Mouse (Mus musculus) embryonic facial prominence, embryonic 11.5 days (tissue): ENCODE results near the gene Oaz1. TPM values are rescaled to one million over a fixed set of nuclear protein-coding genes. Genes with fewer than 3 reads are reported as not detected.

Experiments
- ATAC-seq: fragments of 200-750 bp; cut with Nextera tagmentation; replicated peaks from 2 replicates; pipeline ENCODE4 v1.8.0; 2017; ENCODE audit warnings: low read depth; ENCODE audit not compliant: insufficient number of reproducible peaks, low FRiP score, low TSS enrichment
- DNase-seq: peaks from one replicate; pipeline ENCODE4 v3.0.0-alpha.2; 2015; ENCODE audit warnings: low spot score
- H3K27ac ChIP-seq: fragments of 300-500 bp; sonication (generic); replicated peaks from 2 replicates; pipeline ENCODE4 v1.5.1; 2014; ENCODE audit warnings: mild to moderate bottlenecking, low read depth, low read length, control low read depth
- H3K27me3 ChIP-seq: fragments of 300-500 bp; sonication (generic); 2 replicates; pipeline ENCODE4 v1.6.1; 2014; ENCODE audit warnings: mild to moderate bottlenecking, low read length, moderate library complexity, mixed read lengths; ENCODE audit not compliant: control insufficient read depth, insufficient read depth
- H3K36me3 ChIP-seq: fragments of 300-500 bp; sonication (generic); replicated peaks from 2 replicates; pipeline ENCODE4 v1.6.1; 2014; ENCODE audit warnings: low read depth, mild to moderate bottlenecking, low read length, moderate library complexity, mixed read lengths; ENCODE audit not compliant: control insufficient read depth, insufficient read depth
- H3K4me1 ChIP-seq: fragments of 300-500 bp; sonication (generic); 2 replicates; pipeline ENCODE4 v1.6.1; 2014; ENCODE audit warnings: low read length, mixed read lengths; ENCODE audit not compliant: control insufficient read depth, insufficient read depth
- H3K4me2 ChIP-seq: fragments of 300-500 bp; sonication (generic); 2 replicates; pipeline ENCODE4 v1.6.1; 2014; ENCODE audit warnings: low read depth, mild to moderate bottlenecking, control low read depth, low read length, moderate library complexity
- H3K4me3 ChIP-seq: fragments of 300-500 bp; sonication (generic); 2 replicates; pipeline ENCODE4 v1.5.1; 2014; ENCODE audit warnings: low read depth, low read length, control low read depth
- H3K9ac ChIP-seq: fragments of 300-500 bp; sonication (generic); replicated peaks from 2 replicates; pipeline ENCODE4 v1.6.1; 2014; ENCODE audit warnings: mild to moderate bottlenecking, control low read depth, low read length
- H3K9me3 ChIP-seq: fragments of 300-500 bp; sonication (generic); replicated peaks from 2 replicates; pipeline ENCODE4 v1.6.1; 2016; ENCODE audit warnings: mild to moderate bottlenecking, low read length, inconsistent platforms, mixed read lengths; ENCODE audit not compliant: control insufficient read depth
- WGBS: fragments of 180-500 bp; shearing (Covaris S2); extraction: QIAGEN DNeasy Blood & Tissue Kit; methylation state at CpG from one replicate; pipeline ENCODE4 v1.1.7; 2014; 5-methylcytosine and 5-hydroxymethylcytosine counted together
- polyA plus RNA-seq: library from polyadenylated mRNA; unstranded; fragments of >200 nt; fragmentation: Nextera tagmentation; extraction: Ambion mirVana; gene quantifications from 2 replicates; pipeline ENCODE4 v1.2.1, GENCODE M21; 2014

Oaz1 gene
- polyA plus RNA-seq, 1 experiment from 2014 or later: 1,818 TPM

DNA sequence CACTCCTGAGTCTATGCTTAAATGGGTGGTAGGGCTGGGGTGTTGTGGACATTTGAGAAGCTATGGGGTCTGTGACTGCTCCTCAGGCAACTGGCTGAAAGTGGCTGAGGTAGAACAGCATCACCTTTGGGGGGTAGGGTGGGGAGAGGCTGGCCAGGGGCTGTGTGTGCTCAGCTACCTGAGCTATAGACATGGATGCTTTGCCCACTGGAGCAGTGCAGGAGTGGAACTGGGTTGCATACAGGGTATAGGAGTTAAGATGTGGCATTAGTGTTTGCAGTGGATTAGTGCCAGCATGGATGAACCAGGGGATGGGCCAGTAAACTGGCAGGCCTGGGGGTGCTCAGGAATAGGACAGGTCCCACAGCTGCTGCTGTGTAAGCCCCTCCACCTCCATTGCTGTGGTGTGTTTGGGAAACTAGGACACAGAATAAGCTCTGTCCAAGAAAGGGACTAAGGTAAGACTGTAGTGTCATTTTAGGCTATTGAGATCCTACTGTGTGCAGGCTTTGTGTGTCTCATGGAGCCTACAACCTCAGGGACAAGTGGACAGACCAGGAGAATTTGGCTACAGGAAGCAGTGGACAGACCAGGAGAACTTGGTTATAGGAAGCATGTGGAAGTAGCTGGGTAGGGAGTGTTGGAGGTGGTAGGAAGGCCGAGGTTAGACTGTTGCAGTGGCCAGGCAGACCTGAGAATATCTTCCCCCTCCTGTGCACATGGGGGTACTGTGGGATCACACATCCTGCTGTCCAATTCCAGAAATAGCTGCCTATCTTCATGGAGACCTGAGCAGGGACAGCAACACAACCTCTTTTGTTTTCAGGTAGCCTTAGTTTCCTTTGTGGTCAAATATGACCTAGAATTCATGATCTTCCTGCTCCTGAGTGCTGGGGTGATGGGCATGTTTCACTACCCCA, 3.2 kb downstream of the Oaz1 start:
- Histone ChIP-seq H3K4me1 (peaks cover 2% of the 10 kb centered on the region; the same call in 1 of the 2 replicates), H3K4me3 (no peak overlapping the region), H3K4me2 (no peak overlapping the region), H3K9ac (no peak overlapping the region), H3K9me3 (no peaks in the 10 kb centered on the region), H3K36me3 (peaks cover 5% of the 10 kb centered on the region), H3K27ac (no peak overlapping the region), H3K27me3 (peaks cover 6% of the 10 kb centered on the region)
- no peak for ATAC-seq
- no peak for DNase-seq
- whole genome bisulfite sequencing: 74% methylated on average over 1 of the region's 1 CpGs

DNA sequence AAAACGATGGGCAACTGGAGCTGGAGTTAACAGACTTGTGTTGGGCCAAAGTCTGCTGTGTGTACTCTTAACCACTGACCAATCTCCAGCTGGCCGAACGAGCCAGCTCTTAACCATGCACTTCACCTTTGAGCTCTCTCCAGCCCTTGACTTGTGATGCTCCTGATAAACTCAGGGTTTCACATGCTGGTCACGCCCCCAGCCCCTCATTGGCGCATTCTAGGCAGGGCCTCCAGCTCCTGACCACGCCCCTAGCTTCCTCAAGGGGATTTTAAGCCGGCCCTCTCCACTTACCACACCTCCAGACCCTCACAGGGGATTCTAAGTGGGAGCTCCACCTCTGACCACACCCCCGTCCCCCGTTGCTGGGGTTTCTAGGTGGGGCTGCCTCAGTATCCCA, 4.7 kb downstream of the Oaz1 start:
- DNase-seq (peak; percentile 82), ATAC-seq (no peak)
- no peak overlapping the region for H3K27ac ChIP-seq
- peaks cover 8% of the 10 kb centered on the region for H3K36me3 ChIP-seq
- no peak overlapping the region for H3K4me2 ChIP-seq
- no peaks in the 10 kb centered on the region for H3K9me3 ChIP-seq
- H3K4me1 ChIP-seq: peaks cover 4% of the 10 kb centered on the region; the same call in 1 of the 2 replicates
- peaks cover 21% of the 10 kb centered on the region for H3K27me3 ChIP-seq
- H3K4me3 ChIP-seq: no peak overlapping the region
- 2% methylated on average over 9 of the region's 9 CpGs for WGBS
- no peak overlapping the region for H3K9ac ChIP-seq

DNA sequence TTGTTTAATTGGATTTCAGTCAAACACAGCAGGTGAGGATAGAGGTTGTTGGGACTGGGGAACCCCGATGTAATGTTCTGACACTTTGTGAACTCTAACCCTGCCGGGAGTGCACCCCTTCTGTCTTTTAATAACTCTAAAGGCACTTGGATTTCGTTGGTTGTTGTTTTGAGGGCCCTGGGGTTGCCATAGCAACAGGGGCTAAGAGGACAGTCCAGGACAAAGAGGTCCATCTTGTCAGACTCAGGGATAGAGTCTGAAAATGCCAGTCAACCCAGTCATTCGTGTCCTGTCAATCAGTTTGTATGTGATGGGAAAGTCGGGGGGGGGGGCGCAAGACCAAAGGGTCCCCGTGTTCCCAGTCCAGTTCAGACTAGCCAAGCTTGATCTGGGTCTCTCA, 6.4 kb downstream of the Oaz1 start:
- peaks cover 4% of the 10 kb centered on the region; the same call in 1 of the 2 replicates for H3K4me1 ChIP-seq
- H3K27me3 ChIP-seq: peaks cover 27% of the 10 kb centered on the region
- no peak overlapping the region for H3K4me2 ChIP-seq
- H3K4me3 ChIP-seq: no peak overlapping the region
- H3K36me3 ChIP-seq: peaks cover 8% of the 10 kb centered on the region
- no peak overlapping the region for H3K27ac ChIP-seq
- DNase-seq: no peak
- 66% methylated on average over 7 of the region's 7 CpGs for WGBS
- no peak overlapping the region for H3K9ac ChIP-seq
- no peaks in the 10 kb centered on the region for H3K9me3 ChIP-seq
- ATAC-seq: no peak

DNA sequence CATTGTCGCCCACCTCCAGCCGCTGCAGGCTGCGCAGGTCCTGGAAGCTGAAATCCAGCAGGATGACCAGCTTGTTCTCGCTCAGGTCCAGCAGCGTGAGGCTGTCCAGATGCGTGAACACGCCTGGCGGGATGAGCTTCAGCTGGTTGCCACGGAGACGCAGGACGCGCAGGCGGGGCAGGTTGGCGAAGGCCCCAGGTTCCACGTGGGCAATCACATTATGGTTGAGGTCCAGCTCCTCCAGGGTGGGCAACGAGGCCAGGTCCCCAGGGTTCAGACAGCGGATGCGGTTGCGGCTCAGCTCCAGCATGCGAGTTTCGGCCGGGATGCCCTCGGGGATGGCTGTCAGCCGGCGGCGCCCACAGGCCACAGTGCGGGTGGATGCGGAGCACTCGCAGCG, 9.2 kb downstream of the Oaz1 start:
- DNase-seq (no peak), ATAC-seq (no peak)
- Histone ChIP-seq H3K27ac (no peak overlapping the region), H3K4me3 (no peak overlapping the region), H3K9ac (no peak overlapping the region), H3K4me1 (peaks cover 3% of the 10 kb centered on the region; the same call in 1 of the 2 replicates), H3K9me3 (no peaks in the 10 kb centered on the region), H3K27me3 (peaks cover 27% of the 10 kb centered on the region), H3K4me2 (no peak overlapping the region), H3K36me3 (0 out of 2 replicates have a peak, but pooled peaks cover 3% of the 10 kb centered on the region)
- WGBS: 55% methylated on average over 30 of the region's 30 CpGs

DNA sequence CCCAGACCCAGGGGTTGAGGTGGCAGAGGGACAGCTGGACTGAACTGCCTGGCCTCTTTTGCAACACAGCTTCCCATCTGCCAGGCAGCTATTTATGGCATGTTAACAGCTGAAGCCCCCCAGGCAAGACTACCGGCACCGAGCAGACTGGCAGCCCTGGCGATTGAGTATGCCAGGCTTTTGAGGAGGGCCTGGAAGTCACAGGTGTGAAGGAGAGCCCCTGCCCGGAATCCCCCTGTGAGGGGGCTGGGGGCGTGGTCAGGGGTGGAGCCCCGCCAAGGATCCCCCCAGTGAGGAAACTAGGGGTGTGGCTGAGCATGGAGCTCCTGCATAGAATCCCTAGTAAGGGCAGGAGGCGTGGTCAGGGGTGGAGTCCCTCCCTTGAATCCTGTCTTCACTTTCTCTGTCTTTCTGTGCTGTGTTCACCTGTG, 10.5 kb downstream of the Oaz1 start:
- peaks cover 27% of the 10 kb centered on the region for H3K27me3 ChIP-seq

DNA sequence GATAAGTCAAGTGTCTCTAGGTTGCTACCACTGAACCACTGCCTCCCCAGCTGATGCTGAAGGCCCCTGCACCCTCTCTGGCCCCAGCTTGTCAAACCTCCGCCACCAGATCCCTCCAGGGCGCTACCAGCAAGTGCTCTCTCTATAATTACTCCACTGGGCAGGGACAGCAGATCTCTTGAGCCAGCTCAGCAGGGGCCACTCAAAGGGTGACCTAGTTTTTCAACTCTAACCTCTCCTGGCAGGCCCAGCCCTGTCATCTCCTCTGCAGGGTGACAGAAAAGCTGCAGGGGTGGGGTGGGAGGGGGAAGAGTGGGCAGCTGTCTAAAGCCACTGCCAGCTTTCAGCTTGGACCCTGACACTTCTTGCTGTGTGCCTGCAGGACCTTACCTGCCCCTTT, 11.4 kb downstream of the Oaz1 start:
- H3K27me3 ChIP-seq: peaks cover 31% of the 10 kb centered on the region
- no peak for DNase-seq
- no peaks in the 10 kb centered on the region for H3K9me3 ChIP-seq
- no peak overlapping the region for H3K27ac ChIP-seq
- H3K4me2 ChIP-seq: no peak overlapping the region
- H3K36me3 ChIP-seq: 0 out of 2 replicates have a peak, but pooled peaks cover 3% of the 10 kb centered on the region
- WGBS: 16% methylated on average over 2 of the region's 2 CpGs
- no peak overlapping the region for H3K9ac ChIP-seq
- no peak overlapping the region for H3K4me3 ChIP-seq
- peaks cover 3% of the 10 kb centered on the region; the same call in 1 of the 2 replicates for H3K4me1 ChIP-seq
- ATAC-seq: no peak

More for the DNA sequence above, 10.5 kb downstream of the Oaz1 start:
- Histone ChIP-seq H3K36me3 (0 out of 2 replicates have a peak, but pooled peaks cover 3% of the 10 kb centered on the region), H3K4me3 (no peak overlapping the region), H3K4me1 (peaks cover 3% of the 10 kb centered on the region; the same call in 1 of the 2 replicates), H3K4me2 (no peak overlapping the region), H3K9me3 (no peaks in the 10 kb centered on the region), H3K27ac (no peak overlapping the region), H3K9ac (no peak overlapping the region)
- no peak for DNase-seq
- ATAC-seq: no peak
- WGBS: 49% methylated on average over 7 of the region's 7 CpGs

DNA sequence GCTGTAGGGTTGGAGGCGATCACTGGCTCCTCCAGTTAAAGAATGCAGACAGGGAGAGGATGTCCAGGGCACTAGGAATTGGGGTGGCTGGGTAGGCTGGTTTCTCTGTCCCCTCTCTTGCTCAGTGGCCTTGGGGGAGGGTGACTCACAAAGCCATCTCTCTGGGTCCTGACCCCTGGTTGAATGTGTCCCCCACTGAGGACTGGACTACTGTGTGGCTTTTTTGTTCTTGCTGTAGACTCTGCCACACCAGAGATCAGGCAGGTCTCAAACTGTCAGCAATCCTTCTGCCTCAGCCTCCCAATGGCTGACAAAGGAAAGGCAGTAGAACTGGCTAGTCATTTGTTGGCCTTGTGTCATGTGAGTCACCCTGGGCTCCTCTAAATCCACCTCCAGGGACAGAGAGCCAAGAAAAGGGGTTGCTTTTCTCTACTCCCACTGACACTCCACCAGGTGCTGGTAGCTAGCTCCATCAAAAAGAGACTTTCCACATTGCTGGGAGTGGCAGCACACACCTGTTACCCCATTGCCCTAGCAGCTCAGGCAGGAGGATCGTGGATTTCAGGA, 12.0 kb downstream of the Oaz1 start:
- H3K9me3 ChIP-seq: no peaks in the 10 kb centered on the region
- no peak overlapping the region for H3K4me2 ChIP-seq
- H3K9ac ChIP-seq: no peak overlapping the region
- H3K27me3 ChIP-seq: peaks cover 37% of the 10 kb centered on the region
- WGBS: 46% methylated on average over 2 of the region's 2 CpGs
- H3K4me3 ChIP-seq: no peak overlapping the region
- H3K27ac ChIP-seq: no peak overlapping the region
- ATAC-seq (no peak), DNase-seq (no peak)
- peaks cover 3% of the 10 kb centered on the region; the same call in 1 of the 2 replicates for H3K4me1 ChIP-seq
- 0 out of 2 replicates have a peak, but pooled peaks cover 3% of the 10 kb centered on the region for H3K36me3 ChIP-seq

DNA sequence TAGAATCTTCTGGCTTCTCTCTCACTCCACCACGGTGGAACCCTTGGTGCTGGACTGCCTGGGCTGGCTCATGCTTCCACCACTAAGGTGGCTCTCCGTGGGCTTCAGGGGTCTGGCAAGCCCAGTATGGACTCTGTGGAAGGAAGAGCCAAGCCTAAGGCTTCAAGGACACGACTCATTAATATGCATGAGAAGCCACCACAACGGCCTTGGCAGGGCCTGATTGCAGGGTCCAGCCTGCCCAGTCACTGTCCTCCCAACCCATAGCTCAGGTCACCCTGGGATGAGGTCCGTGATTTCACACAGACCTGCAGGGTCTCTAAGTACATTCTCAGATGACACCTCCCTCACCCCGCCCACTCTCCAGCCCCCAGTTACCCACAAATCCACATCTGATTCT, 13.4 kb downstream of the Oaz1 start:
- no peak for DNase-seq
- ATAC-seq: no peak
- 0 out of 2 replicates have a peak, but pooled peaks cover 2% of the 10 kb centered on the region for H3K36me3 ChIP-seq
- no peak overlapping the region for H3K9ac ChIP-seq
- H3K27me3 ChIP-seq: peaks cover 43% of the 10 kb centered on the region
- no peaks in the 10 kb centered on the region for H3K9me3 ChIP-seq
- H3K4me1 ChIP-seq: peaks cover 3% of the 10 kb centered on the region; the same call in 1 of the 2 replicates
- no peak overlapping the region for H3K4me3 ChIP-seq
- no peak overlapping the region for H3K4me2 ChIP-seq
- 63% methylated on average over 6 of the region's 6 CpGs for WGBS
- H3K27ac ChIP-seq: no peak overlapping the region
